In genomic region chr2:25224766-25225752, GRCm38 (mm10) we compare ENCODE assay signal across 8 mouse cellular contexts. TPM values are rescaled to one million over a fixed set of nuclear protein-coding genes. Genes with fewer than 3 reads are reported as not detected.
DNase-seq lines count a peak whose midpoint lies in the region; ATAC-seq lines count a peak whose summit lies in the region.

No protein-coding gene starts in this region.

- peak overlapping the region; percentile 99 for H3K27ac ChIP-seq in embryonic facial prominence, embryonic 13.5 days
- peak overlapping the region; percentile 97 for H3K27ac ChIP-seq in midbrain, embryonic 11.5 days (ENCODE audit: low read depth, low read length)

- H3K9me3 ChIP-seq in embryonic facial prominence, embryonic 13.5 days, result no peaks in the 10 kb centered on the region
- no peaks in the 10 kb centered on the region for H3K9me3 ChIP-seq in midbrain, embryonic 11.5 days (ENCODE audit: control insufficient read depth, low read length)

- H3K9ac ChIP-seq in embryonic facial prominence, embryonic 13.5 days, result peak overlapping the region; percentile 76
- peak overlapping the region; percentile 74 for H3K9ac ChIP-seq in midbrain, embryonic 11.5 days (ENCODE audit: low read length)

- H3K36me3 ChIP-seq in embryonic facial prominence, embryonic 13.5 days, result peaks cover 9% of the 10 kb centered on the region
- H3K36me3 ChIP-seq in midbrain, embryonic 11.5 days (ENCODE audit: control insufficient read depth, insufficient read depth, low read length), result no peaks in the 10 kb centered on the region

- ATAC-seq in embryonic facial prominence, embryonic 13.5 days (ENCODE audit: insufficient number of reproducible peaks, insufficient read depth, low FRiP score, low TSS enrichment, low read depth), result peak; percentile 97
- ATAC-seq in midbrain, embryonic 11.5 days (ENCODE audit: low FRiP score), result peak; percentile 97

- peak; percentile 97 for DNase-seq in 3134 (ENCODE audit: extremely low read depth, insufficient read length, low spot score)
- peak; percentile 96 to 98 for DNase-seq in adrenal gland, postnatal 36 days
- peak; percentile 100 for DNase-seq in heart, adult 11 months
- peak; percentile 100 for DNase-seq in kidney, adult 11 months
- peak; percentile 99 for DNase-seq in left cerebral cortex, postnatal 4 days
- DNase-seq in midbrain, embryonic 11.5 days (ENCODE audit: low spot score, missing footprints), result peak; percentile 99
- DNase-seq in right cerebral cortex, postnatal 4 days, result peak; percentile 93

- no peaks in the 10 kb centered on the region for H3K27me3 ChIP-seq in embryonic facial prominence, embryonic 13.5 days
- no peaks in the 10 kb centered on the region for H3K27me3 ChIP-seq in midbrain, embryonic 11.5 days (ENCODE audit: control insufficient read depth, insufficient read depth, low read length)

- H3K4me2 ChIP-seq in embryonic facial prominence, embryonic 13.5 days, result peak overlapping the region; percentile 56
- peak overlapping the region; percentile 55 for H3K4me2 ChIP-seq in midbrain, embryonic 11.5 days

- 2% methylated on average over 41 of the region's 41 CpGs for WGBS in embryonic facial prominence, embryonic 13.5 days
- WGBS in midbrain, embryonic 11.5 days, result 2% methylated on average over 41 of the region's 41 CpGs

- intact Hi-C loops in left cerebral cortex, postnatal 4 days (cut with DNase I), result loop anchor here (5.0 kb wide), 1 partner anchor 32 kb away; the partner anchor contains the start of gene Tmem203

- peak overlapping the region; percentile 88 for H3K4me3 ChIP-seq in embryonic facial prominence, embryonic 13.5 days
- peak overlapping the region; percentile 97 for H3K4me3 ChIP-seq in midbrain, embryonic 11.5 days (ENCODE audit: low read depth, low read length)

- H3K4me1 ChIP-seq in embryonic facial prominence, embryonic 13.5 days, result peaks cover 25% of the 10 kb centered on the region
- H3K4me1 ChIP-seq in midbrain, embryonic 11.5 days (ENCODE audit: control insufficient read depth, insufficient read depth, low read length), result peaks cover 13% of the 10 kb centered on the region

RNA-seq across cellular contexts. Expression of gene Tubb4b, which starts 0.6 kb away (rescaled TPM):
- total RNA-seq in adrenal gland, postnatal 36 days (2021), result 100 to 1,000 TPM; 291 to 296 TPM
- 409 and 438 TPM in 2 replicates for polyA plus RNA-seq in embryonic facial prominence, embryonic 13.5 days (2015; fragmentation: Nextera tagmentation; extraction: Ambion mirVana)
- total RNA-seq in left cerebral cortex, postnatal 4 days (2021), result 100 to 1,000 TPM; 324 to 351 TPM
- polyA plus RNA-seq in midbrain, embryonic 11.5 days (2014; fragmentation: Nextera tagmentation; extraction: Ambion mirVana), result 535 and 571 TPM in 2 replicates

RNA-seq across cellular contexts. Expression of gene Fam166a, which starts 6.5 kb away (rescaled TPM):
- total RNA-seq in adrenal gland, postnatal 36 days (2021), result not detected
- not detected in 2 replicates for polyA plus RNA-seq in embryonic facial prominence, embryonic 13.5 days (2015; fragmentation: Nextera tagmentation; extraction: Ambion mirVana)
- not detected for total RNA-seq in left cerebral cortex, postnatal 4 days (2021)
- 0.94 TPM in 1 of 2 replicates, not detected in the other for polyA plus RNA-seq in midbrain, embryonic 11.5 days (2014; fragmentation: Nextera tagmentation; extraction: Ambion mirVana)

RNA-seq across cellular contexts. Expression of gene Slc34a3, which starts 9.1 kb away (rescaled TPM):
- not detected for total RNA-seq in adrenal gland, postnatal 36 days (2021)
- not detected in 2 replicates for polyA plus RNA-seq in embryonic facial prominence, embryonic 13.5 days (2015; fragmentation: Nextera tagmentation; extraction: Ambion mirVana)
- total RNA-seq in left cerebral cortex, postnatal 4 days (2021), result not detected
- not detected in 2 replicates for polyA plus RNA-seq in midbrain, embryonic 11.5 days (2014; fragmentation: Nextera tagmentation; extraction: Ambion mirVana)

RNA-seq across cellular contexts. Expression of gene Stpg3, which starts 10.6 kb away (rescaled TPM):
- total RNA-seq in adrenal gland, postnatal 36 days (2021), result not detected
- polyA plus RNA-seq in embryonic facial prominence, embryonic 13.5 days (2015; fragmentation: Nextera tagmentation; extraction: Ambion mirVana), result 0.15 TPM in 1 of 2 replicates, not detected in the other
- not detected for total RNA-seq in left cerebral cortex, postnatal 4 days (2021)
- polyA plus RNA-seq in midbrain, embryonic 11.5 days (2014; fragmentation: Nextera tagmentation; extraction: Ambion mirVana), result not detected in 2 replicates

RNA-seq across cellular contexts. Expression of gene Rnf224, which starts 11.5 kb away (rescaled TPM):
- total RNA-seq in adrenal gland, postnatal 36 days (2021), result not detected
- polyA plus RNA-seq in embryonic facial prominence, embryonic 13.5 days (2015; fragmentation: Nextera tagmentation; extraction: Ambion mirVana), result not detected in 2 replicates
- total RNA-seq in left cerebral cortex, postnatal 4 days (2021), result not detected
- polyA plus RNA-seq in midbrain, embryonic 11.5 days (2014; fragmentation: Nextera tagmentation; extraction: Ambion mirVana), result not detected in 2 replicates

Comparison
In these comparisons a context has a peak if more than half of its experiments do, and no peak if none do; other contexts are left out.
1. Peak in every context shown above with its lines: DNase-seq, ATAC-seq, H3K4me3 ChIP-seq and H3K27ac ChIP-seq.